Mouse (Mus musculus): ENCODE results near the gene Eps8l3.

GRCm38 (mm10) chr3:107875231-107875630 is 1.8 kb upstream of the Eps8l3 start:
- TF ChIP-seq CTCF (IDR thresholded peaks at IDR 0.05; ENCODE audit: low read depth, low read length) (no peak), POLR2A (IDR thresholded peaks at IDR 0.05; ENCODE audit: borderline replicate concordance, low read depth, low read length) (no peak)

All from bone marrow macrophage, adult 2 months (primary cell).